Mouse (Mus musculus): ENCODE measurements around the gene Zc2hc1b.

GRCm38 (mm10) chr10:13209930-13210637, 32.3 kb upstream of the Zc2hc1b start:
- TF ChIP-seq EP300 (IDR thresholded peaks at IDR 0.05; ENCODE audit: low read depth) (no peak), CTCF (IDR thresholded peaks at IDR 0.05; ENCODE audit: low read depth) (no peak)
